Mouse (Mus musculus) cerebellum, postnatal 10 days (tissue): ENCODE data around the gene 2210011C24Rik.
"Not testable (repeated sequence)": the region's sequence is repeated elsewhere in the genome, so short reads cannot be mapped to it uniquely, and the experiment has no call there.

Experiments
- DNase-seq, 2 experiments: peaks; one replicate each; pipeline ENCODE4 v3.0.0; 2021; ENCODE audit warnings: mixed read lengths in 2 of 2

2210011C24Rik gene

DNA sequence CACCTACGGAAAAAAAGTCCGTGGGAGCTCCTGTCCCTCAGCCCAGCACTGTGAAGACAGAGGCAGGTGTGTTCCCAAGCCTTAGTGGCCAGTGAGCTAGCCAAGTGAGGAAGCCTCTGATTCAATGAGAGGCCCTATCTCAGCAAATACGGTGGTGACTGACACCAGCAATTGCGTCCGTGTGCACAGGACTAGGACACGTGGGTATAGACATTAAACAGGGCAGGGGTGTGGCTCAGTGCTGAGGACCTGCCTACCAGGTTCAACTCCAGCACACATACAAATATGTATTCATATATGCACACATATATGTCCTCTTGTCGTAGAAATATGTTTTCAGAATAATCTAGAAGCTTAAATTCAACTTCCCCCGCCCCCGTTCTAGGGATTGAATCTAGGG lies 7.8 kb upstream of the 2210011C24Rik start:
- no peak for DNase-seq

DNA sequence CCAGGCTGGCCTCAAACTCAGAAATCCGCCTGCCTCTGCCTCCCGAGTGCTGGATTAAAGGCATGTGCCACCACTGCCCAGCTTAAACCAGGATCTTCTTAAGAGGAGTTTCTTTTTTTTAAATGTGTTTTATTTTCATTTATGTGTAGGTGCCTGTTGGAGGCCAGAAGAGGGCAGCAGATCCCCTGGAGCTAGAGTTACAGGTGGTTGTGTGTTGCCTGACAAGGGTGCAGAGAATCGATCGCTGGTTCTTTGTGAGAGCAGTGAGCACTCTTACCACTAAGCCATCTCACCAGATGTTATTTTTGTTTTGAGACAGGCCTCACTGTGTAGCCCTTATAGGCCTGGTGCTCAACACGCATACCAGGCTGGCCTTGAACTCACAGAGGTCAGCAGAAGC lies 3.9 kb upstream of the 2210011C24Rik start:
- no peak for DNase-seq

DNA sequence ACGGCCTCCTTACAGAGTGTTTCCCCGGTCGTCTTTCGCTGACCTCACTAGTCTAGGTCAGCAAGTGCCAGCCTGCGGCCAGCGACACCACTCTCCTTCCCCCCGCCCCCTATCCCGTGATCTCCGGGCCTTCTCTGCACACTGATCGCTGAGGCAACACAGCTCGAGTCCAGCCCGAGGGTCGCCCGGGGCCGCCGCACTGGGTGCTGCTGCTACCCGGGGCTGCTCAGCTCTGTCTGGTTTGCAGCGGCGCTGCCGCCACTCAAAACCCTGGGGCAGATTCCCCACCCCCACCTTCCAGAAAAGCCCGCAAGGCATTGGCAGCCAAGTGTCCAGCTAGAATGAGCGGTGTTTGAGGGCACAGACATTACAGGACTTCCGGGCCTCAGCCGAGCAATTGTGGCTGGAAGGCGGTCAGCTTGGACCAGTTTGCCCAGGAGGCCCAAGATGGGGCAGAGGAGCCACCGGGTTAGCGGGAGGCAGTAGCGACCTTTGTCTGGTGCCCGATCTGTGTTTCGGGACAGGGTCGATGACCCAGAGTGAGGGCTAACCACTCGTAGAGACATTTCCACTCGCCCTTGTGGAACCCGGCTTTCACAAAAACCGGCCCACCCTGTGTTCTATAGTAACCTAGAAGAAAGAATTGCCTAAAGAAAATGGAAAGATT lies 661 bp upstream of the 2210011C24Rik start:
- DNase-seq: peak; percentile 34

DNA sequence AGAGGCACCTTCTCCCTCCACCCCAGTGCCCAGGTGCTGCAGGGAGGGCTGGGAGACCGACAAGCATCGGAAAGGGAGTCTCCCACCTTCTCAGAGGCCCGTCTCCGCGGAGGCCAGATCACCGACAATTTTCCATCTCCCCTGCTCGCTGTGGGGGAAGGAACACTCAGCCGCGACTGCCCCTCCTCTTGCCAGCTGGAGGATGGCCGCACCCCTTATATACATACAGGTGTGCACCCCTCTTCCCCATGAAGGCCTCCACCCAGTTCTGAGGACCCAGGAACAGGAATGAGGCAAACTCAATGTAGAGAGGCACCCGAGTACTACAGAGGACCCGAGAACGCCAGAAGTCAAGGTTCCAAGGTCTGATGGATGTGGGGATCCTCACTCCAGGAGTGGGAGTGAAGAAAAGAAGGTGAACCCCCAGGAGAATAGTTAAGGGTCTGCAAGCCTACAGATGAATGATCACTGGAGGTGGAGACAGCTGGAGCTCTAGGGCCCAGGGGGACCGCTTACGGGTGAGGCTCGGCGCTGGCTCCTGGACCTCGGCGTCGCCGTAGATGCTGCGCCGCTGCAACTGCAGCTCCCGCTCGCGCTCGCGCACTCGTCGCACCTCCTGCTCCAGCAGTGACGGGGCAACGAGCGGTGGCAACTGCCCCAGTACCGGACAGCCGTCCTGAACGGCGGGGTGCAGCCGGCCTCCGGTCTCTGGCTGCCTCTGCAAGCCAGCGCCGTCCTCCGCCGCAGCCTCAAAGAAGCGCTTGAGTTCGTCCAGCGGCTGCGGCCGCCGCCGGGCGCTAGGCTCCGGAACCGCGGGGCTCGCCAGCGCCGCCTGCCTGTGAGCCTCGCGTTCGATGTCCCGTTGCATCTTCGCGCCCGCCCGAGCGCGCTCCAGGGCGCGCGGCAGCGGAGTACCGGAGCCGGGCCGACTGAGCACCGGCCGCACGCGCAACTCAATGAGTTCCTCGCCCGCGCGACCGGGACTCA lies 1.1 kb downstream of the 2210011C24Rik start:
- peak; percentile 87 for DNase-seq

DNA sequence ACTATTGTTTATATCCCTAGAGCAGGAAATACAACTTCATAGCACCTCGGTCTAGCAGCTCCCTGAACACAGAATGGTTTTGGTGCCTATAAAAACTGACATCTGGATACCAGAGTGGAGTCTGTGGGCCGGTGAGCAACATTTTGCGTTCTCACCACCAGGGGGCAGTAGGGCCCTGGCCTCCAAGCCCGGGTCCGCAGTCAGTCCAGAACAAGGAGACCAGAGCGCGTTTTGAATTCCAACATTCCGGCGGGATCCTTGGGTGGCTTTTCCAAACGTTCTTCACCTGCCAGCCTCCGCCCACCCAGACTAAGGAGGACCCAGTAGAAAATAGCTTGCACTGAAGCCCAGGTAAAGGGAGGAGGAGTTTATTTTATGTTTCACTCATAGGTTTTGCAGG lies 2.1 kb downstream of the 2210011C24Rik start:
- peak; percentile 94 to 96 for DNase-seq

DNA sequence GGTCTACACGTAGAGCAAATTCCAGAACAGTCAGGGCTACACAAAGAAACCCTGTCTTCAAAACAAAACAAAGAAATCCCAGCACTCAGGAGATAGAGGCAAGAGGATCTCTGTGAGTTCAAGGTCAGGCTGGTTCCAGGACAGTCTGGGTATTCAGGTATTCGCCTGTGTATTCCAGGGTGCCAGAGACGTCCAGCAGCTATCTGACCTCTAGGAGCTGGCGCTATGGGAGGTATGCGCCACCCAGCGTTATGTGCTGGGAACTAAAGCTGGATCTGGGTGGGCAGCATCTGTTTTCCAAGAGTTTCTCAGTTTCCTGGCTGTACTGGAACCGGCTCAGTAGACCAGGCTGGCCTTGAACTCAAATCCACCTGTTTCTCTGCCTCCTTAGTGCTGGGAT lies 3.6 kb downstream of the 2210011C24Rik start:
- DNase-seq: no peak

DNA sequence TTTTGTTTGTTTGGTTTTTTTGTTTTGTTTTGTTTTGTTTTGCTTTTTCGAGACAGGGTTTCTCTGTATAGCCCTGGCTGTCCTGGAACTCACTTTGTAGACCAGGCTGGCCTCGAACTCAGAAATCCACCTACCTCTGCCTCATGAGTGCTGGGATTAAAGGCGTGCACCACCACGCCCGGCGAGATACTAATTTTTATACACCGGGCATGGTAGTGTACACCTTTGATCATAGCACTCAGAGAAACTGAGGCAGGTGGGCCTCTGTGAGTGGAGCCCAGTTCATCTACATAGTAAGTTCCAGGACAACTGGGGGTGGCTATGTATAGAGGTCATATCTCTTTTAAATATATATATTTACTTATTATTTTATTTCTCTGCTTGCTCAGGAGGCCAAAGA lies 6.5 kb downstream of the 2210011C24Rik start:
- DNase-seq: not testable (repeated sequence)

DNA sequence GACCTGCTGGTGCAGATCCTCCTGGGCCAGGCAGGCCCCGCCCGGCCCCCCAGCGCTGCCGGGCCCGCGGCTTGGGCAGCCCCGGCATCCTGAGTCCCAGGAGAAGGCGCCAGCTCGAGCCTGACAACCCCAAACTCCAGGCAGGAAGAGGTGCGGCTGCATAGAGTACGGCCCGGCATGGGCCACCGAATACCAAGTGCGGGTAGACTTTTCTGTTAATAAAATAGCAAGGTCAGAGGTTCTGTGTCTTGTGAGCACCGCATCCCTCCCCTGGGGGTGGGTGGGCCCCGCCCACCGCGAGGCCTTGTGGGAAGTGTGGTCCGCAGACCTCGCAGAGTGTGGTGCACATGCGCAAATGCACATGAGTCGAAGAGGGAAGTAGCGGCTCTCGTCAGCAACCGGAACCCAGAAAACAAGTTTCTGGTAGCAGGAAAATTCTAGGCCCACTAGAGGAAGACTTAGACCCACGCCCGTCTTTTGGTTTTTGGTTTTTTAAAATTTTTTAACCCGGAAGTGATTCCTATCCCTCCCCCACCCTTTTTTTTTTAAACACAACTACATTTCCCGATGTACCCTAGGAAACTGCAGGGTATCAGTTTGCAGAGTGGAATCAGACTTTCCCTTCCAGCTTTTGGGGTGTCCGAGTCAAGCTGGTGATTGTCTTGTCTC lies 7.3 kb downstream of the 2210011C24Rik start:
- peak; percentile 95 to 97 for DNase-seq

DNA sequence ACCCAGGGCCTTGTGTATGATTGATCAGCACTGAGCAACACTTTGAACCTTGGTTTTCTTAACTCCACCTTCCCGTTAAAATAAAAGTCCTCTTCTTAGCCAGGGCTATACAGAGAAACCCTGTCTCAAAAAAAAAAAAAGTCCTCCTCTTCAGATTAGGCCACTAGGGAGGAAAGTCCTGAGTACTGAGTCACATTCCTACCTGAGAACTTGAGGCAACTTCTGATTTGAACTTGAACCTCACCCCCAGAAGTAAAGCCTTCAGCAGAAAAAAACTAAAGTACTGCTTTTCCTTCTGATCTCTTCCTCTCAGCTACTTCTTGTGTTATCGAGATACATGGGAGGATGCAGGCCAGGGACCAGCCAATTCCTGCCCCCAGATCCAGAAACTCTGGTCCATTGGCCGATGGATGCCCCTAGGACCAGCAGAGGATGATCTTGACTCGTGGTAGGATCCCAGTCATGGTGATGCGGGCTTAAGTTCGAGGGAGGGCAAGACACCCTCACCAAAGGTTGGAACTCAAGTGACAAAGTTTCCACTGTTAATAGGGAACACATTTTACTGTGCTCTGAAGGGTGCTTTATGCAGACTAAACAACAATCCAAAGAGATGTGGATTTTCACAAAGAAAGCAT lies 8.2 kb downstream of the 2210011C24Rik start:
- DNase-seq: no peak

DNA sequence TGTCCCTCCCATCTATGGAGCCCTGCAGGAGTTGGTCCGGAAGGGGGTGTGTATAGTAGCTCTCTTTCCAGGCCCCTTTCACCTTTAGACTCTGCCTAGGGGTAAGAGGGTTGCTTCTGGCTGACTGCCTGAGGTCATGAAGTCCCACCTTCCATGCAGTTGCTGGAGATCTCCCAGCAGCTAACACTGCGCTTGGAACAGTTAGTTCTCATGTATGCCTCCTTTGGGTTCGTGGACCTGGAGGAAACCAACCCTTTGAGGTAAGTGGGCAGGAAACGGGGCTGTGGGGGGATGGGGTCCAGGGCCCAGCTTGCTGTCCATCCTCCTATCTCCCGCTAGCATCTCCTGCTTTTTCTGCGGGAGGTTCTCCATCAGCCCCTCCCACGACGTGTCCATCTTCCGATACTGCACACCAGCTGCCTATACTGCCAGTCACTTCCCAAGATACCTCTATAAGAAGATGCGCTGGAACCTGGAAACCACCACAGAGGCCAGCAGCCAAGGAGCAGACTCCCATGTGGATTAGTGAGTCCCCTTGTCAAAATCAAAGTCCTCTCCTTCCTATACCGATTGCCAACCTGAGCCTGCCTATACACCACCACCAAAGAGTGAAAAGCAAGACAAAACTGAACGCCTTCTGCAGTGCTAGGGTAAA lies 8.9 kb downstream of the 2210011C24Rik start:
- peak; percentile 41 to 52 for DNase-seq

DNA sequence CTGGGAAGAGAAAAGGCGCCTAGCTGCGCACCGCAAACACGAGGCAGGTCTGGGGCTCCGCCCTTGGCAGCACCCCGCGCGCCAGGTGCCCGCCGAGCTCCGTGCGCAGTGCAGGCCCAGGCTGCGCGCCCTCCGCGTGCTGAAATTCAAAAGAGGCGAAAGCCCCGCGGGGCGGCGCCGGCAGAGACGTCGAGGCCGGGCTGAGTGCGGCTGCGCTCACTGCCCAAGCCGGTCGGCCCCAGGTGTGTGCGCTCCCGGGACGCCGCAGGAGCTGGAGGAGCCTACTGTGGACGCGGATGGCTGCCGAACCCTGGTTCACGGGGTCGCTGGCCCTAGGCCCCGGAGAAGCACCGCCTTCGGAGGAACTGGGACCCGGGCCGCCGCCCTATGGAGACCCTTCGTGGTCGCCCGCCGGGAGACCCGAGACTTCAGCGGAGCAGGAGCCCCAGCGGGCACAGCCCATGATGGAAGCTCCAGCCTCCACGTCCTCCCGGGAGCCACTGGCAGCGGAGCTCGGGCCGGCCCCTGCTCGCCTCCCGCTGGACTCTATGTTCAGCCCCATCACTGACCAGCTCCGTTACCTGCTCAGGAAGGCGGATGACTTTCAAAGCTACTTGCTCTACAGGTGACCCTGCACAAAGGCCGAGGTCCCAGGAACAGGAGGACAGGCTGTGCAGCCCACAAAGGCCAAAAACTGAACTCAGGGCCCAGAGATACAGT lies 10.5 kb downstream of the 2210011C24Rik start, which contains the start of gene 1700067K01Rik:
1700067K01Rik (plus strand) TSS at position 222 of the 720 bp plus-strand sequence.
- peak; percentile 27 for DNase-seq

DNA sequence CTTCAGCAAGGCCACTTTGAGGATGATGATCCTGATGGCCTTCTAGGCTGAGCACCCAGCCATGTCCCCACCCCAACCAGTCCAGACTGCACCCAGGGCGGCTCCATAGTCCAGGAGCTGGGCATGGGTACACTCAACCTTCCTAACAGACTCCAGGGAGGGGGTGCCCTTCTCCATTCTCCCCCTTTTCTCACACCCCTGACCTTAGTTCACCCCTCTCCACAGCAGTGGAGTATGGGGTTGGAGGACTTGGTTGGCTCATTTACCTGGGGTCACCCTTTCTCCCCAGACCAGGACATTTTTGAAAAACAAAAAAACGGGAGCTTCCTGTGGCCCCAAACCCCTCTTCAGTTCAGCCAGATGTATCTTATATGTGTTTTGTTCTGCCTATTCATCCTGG lies 12.1 kb downstream of the 2210011C24Rik start:
- DNase-seq: no peak

DNA sequence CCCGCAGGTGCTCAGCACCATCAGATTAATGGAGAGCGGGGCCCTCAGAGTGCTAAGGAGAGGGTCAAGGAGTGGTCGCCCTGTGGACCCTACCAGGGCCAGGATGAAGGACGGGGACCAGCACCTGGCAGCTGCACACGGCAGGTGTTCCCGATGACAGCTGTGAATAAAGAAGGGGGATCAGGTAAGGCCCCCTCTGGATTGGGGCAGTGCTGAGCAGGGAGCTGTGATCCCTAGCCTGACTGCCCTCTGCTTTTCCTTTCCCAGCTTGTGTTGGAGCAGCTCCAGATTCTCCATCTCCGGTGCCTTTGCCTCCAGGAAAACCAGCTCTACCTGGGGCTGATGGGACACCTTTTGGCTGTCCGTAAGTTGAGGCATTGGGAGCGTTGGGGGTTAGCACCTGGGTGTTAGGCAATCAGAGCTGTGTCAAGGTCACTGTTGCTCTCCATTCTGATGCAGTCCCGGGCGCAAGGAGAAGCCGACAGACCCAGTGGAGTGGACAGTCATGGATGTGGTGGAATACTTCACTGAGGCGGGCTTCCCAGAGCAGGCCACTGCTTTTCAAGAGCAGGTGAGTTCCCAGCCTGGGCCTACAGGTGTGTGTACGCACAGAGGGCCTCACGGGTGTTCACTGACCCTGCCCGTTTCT lies 12.8 kb downstream of the 2210011C24Rik start:
- peak; percentile 31 to 45 for DNase-seq

DNA sequence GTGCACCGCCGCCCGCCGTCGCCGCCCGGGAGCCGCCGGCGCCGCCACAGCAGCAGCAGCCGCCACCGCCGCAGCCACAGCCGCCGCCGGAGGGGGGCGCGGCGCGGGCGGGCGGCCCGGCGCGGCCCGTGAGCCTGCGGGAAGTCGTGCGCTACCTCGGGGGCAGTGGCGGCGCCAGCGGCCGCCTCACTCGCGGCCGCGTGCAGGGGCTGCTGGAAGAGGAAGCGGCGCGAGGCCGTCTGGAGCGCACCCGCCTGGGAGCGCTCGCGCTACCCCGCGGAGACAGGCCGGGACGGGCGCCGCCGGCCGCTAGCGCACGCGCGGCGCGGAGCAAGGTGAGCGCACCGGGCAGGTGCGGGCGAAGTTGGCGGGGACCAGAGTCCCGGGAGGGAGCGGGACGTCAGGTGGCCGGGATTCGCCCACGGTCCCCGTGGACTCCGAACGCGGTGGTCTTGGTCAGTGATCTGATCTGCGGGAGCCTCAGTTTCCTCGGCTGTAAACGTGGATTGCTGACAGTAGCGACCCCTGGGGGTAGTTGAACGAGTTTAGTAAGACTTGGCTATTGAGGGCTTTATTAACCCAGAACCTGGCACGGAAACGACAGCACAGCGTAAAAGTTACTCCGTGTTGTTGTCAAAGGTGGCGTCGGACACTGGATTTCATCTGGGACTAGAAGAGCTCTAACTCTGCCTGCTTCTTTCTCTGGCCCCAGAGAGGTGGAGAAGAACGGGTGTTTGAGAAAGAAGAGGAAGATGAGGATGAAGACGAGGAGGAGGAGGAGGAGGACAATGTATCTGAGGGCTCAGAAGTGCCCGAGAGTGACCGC lies 13.5 kb downstream of the 2210011C24Rik start:
- DNase-seq: peak; percentile 77 to 80

DNA sequence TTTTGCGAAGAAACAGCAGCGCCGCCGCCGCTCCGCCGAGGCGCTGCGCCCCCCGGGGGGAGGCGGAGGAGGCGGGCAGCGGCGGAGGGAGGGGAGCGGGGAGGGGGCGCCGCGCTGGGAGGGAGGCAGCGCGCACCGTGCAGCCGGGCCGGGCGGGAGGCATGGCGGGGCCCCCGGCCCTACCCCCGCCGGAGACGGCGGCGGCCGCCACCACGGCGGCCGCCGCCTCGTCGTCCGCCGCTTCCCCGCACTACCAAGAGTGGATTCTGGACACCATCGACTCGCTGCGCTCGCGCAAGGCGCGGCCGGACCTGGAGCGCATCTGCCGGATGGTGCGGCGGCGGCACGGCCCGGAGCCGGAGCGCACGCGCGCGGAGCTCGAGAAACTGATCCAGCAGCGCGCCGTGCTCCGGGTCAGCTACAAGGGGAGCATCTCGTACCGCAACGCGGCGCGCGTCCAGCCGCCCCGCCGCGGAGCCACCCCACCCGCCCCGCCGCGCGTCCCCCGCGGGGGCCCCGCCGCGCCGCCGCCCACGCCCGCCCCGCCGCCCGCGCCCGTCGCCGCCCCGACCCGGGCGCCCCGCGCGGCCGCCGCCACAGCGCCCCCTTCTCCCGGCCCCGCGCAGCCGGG lies 14.3 kb downstream of the 2210011C24Rik start, which contains the start of gene Samd1:
Samd1 (plus strand) TSS at position 162 of the 631 bp plus-strand sequence.
- DNase-seq: peak; percentile 72 to 75

DNA sequence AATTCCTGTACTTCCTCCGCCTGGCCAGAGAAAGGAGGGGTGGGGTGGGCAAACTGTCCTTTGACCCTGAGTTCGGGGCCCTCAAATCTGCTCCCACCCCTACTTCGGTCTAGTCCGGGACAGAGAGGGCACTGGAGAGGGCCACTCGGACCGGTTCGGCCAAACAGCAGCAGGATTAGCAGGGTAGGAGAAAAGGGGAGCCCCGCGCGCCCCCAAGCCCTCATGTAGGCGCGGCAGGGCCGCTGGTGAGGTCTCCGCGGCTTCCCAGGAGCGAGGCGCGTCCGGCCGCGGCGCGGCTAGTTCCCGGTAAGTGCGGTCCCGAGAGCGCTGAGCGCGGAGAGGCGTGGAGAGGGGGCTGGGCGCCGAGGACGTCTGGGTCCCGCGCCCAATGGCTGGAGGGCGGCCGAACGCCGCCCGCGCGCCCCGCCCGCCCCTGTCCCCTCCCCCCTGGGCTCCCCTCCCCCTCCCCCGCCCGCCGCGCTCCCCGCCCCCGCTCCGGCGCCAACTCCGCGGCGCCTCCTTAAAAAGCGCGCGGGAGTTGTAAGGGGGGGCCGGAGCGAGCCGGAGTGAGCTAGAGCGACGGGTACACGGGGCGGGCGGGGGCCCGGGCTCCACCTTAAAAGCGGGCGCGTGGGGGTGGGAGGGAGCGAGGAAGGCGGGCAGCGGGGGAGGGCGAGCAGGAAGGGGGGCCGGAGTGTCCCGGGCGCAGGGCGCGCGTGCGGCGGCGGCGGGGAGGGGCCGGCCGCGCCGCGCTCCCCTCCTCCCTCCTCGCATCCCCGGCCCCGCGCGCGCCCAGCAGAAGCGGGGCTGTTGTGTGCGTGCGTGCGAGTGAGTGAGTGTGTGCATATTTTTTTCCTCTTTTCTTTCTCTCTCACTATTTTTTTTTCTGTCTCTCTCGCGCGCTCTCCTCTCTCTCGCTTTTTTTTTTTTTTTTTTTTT lies 15.1 kb downstream of the 2210011C24Rik start:
- DNase-seq: peak; percentile 90 to 95

DNA sequence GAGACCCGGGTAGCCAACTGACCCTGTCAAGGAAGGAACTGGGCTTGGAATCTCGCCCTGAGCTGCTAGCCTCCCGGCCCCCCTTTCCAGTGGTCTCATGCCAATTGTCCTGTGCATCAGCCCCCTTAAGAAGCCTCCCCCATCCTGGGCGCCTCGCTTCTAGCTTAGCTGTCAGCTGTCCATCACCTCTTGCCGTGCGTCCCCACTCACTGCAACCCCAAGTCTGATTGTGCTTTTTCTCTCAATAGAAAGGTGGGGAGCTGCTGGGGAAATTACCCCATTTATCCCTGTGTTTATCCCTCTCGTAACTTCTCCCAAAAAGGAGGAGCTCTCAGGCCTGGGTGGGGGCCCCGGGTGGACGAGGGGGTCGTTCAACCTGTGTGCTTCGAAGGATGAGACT lies 16.0 kb downstream of the 2210011C24Rik start:
- DNase-seq: peak; percentile 39 to 49

DNA sequence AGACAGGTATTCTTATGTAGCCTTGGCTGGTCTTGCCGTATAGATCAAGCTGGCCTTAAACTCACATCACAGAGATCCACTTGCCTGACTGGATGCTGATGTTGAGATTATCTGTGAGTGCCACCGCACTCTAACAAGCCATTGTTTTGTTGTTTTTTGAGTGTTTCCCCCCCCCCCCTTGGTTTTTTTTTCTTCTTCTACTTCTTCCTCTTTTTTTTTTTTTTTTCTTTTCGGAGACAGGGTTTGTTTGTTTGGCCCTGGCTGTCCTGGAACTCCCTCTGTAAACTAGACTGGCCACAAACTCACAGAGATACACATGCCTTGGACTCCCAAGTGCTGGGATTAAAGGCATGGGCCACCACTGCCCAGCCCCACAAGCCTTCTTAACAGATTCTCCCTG lies 17.9 kb downstream of the 2210011C24Rik start:
- no peak for DNase-seq
